In genomic region chr12:90268111-90268510, GRCm38 (mm10) we compare ENCODE assay signal across 18 mouse cellular contexts.
A peak's percentile ranks its signal among the peaks of the same experiment; 100 is the strongest.
DNase-seq lines count a peak whose midpoint lies in the region; ATAC-seq lines count a peak whose summit lies in the region.
"Had no signal": no experiment of that assay in that cellular context is flagged by ENCODE, and none has a peak within 500 bp of the region (broad histone marks: within the 10 kb centered on the region; RNA-seq: fewer than 3 reads in every experiment).

No protein-coding gene starts in this region.

- no peak overlapping the region for H3K4me3 ChIP-seq in hindbrain, embryonic 12.5 days

- H3K9me3 ChIP-seq in hindbrain, embryonic 12.5 days (replicated peaks), result no peaks in the 10 kb centered on the region

- H3K36me3 ChIP-seq in hindbrain, embryonic 12.5 days, result no peaks in the 10 kb centered on the region
- H3K36me3 ChIP-seq: G1E had no signal

- H3K27me3 ChIP-seq in hindbrain, embryonic 12.5 days, result no peaks in the 10 kb centered on the region
- H3K27me3 ChIP-seq: CH12.LX, Patski had no signal

- H3K9ac ChIP-seq in hindbrain, embryonic 12.5 days, result no peak overlapping the region

- no peaks in the 10 kb centered on the region for H3K4me1 ChIP-seq in hindbrain, embryonic 12.5 days

- H3K27ac ChIP-seq in hindbrain, embryonic 12.5 days, result no peak overlapping the region

- WGBS in hindbrain, embryonic 12.5 days, result 72% methylated on average over 2 of the region's 2 CpGs

- ATAC-seq in hindbrain, embryonic 12.5 days (ENCODE audit: low FRiP score), result no peak
- ATAC-seq: activated CD4-positive, CD25-positive, alpha-beta regulatory T cell, adult 4 months; CD4-positive, CD25-positive, alpha-beta regulatory T cell, adult 4 months; Patski had no signal

- H3K4me2 ChIP-seq in hindbrain, embryonic 12.5 days (replicated peaks), result no peak overlapping the region

- DNase-seq in cerebellum, adult 9-10 months, result peak; percentile 55
- DNase-seq in cerebellum, postnatal 10 days, result no peak
- DNase-seq in brain, adult 2 months (ENCODE audit: low read depth, low spot score), result peak; percentile 69
- DNase-seq: adrenal gland, adult 2 months; adrenal gland, adult 8-10 months; adrenal gland, postnatal 10 days; adrenal gland, postnatal 14 days; adrenal gland, postnatal 25 days; adrenal gland, postnatal 36 days; B cell, adult 2 months; cerebellum, adult 11 months; cerebellum, adult 11-12 months had no signal

Comparison
In these comparisons a context has a peak if more than half of its experiments do, and no peak if none do; other contexts are left out.
1. DNase-seq: peak in cerebellum, adult 9-10 months (single experiment) and brain, adult 2 months (single experiment); none in cerebellum, postnatal 10 days (0 of 2).